Mouse (Mus musculus) kidney, postnatal 0 days (tissue): ENCODE results near the gene Cbx2. TPM values are rescaled to one million over a fixed set of nuclear protein-coding genes. Genes with fewer than 3 reads are reported as not detected.
A peak's percentile ranks its signal among the peaks of the same experiment; 100 is the strongest.

Source experiments
- ATAC-seq: fragments of 200-750 bp; cut with Nextera tagmentation; replicated peaks from 2 replicates; pipeline ENCODE4 v1.8.0; 2017; ENCODE audit warnings: low read depth, moderate number of reproducible peaks, moderate TSS enrichment, moderate library complexity; ENCODE audit not compliant: low FRiP score
- DNase-seq: peaks from one replicate; pipeline ENCODE4 v3.0.0-alpha.2; 2016; ENCODE audit warnings: low spot score
- H3K27ac ChIP-seq: fragments of 300-500 bp; sonication (generic); 2 replicates; pipeline ENCODE4 v1.5.1; 2014; ENCODE audit warnings: mild to moderate bottlenecking
- H3K27me3 ChIP-seq: fragments of 300-500 bp; sonication (generic); 2 replicates; pipeline ENCODE4 v1.6.1; 2014; ENCODE audit warnings: low read length, mixed read lengths; ENCODE audit not compliant: insufficient read depth
- H3K36me3 ChIP-seq: fragments of 300-500 bp; sonication (generic); 2 replicates; pipeline ENCODE4 v1.6.1; 2014; ENCODE audit warnings: low read length, mixed read lengths; ENCODE audit not compliant: insufficient read depth
- H3K4me1 ChIP-seq: fragments of 300-500 bp; sonication (generic); replicated peaks from 2 replicates; pipeline ENCODE4 v1.6.1; 2014; ENCODE audit warnings: antibody characterized with exemption, low read length, mixed read lengths; ENCODE audit not compliant: insufficient read depth
- H3K4me2 ChIP-seq: fragments of 300-500 bp; sonication (generic); 2 replicates; pipeline ENCODE4 v1.6.1; 2014; ENCODE audit warnings: mild to moderate bottlenecking, low read length, moderate library complexity, mixed read lengths
- H3K4me3 ChIP-seq: fragments of 300-500 bp; sonication (generic); replicated peaks from 2 replicates; pipeline ENCODE4 v1.5.1; 2014; ENCODE audit warnings: low read depth, low read length
- H3K9ac ChIP-seq: fragments of 300-500 bp; sonication (generic); 2 replicates; pipeline ENCODE4 v1.6.1; 2014; ENCODE audit warnings: low read depth, low read length
- H3K9me3 ChIP-seq: fragments of 300-500 bp; sonication (generic); replicated peaks from 2 replicates; pipeline ENCODE4 v1.6.1; 2016; ENCODE audit warnings: low read length, inconsistent platforms, mixed read lengths
- CTCF ChIP-seq: IDR thresholded peaks from 2 replicates; pipeline ENCODE4 v1.5.1; 2016; ENCODE audit warnings: antibody characterized with exemption, low read depth, mild to moderate bottlenecking, moderate library complexity
- WGBS: fragments of 180-500 bp; shearing (Covaris S2); extraction: QIAGEN DNeasy Blood & Tissue Kit; methylation state at CpG from one replicate; pipeline ENCODE4 v1.1.7; 2014; 5-methylcytosine and 5-hydroxymethylcytosine counted together
- polyA plus RNA-seq: library from polyadenylated mRNA; unstranded; fragments of >200 nt; fragmentation: Nextera tagmentation; extraction: Ambion mirVana; gene quantifications from 2 replicates; pipeline ENCODE4 v1.2.1, GENCODE M21; 2015

The Cbx2 gene
- polyA plus RNA-seq, 1 experiment from 2014 or later, result 16.7 TPM

DNA sequence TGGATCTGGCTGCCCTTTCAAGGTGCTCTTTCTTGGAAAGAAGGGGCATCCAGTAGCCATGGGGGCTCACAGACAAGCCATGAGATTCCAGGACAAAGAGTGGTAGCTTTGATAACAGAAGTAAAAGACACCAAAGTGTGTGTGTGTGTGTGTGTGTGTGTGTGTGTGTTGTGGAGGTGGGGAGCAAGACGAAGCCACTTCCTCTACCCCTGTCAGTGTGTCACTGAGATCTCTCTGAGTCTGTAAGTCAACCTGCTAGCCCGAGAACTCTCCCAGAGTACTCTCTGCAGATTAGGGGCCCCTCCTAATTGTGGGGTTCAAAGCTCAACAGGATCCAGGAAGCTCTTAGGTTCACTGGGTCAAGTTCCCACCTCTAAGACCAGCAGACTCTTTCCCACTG, 27.6 kb downstream of the Cbx2 start:
- no peak for ATAC-seq
- Histone ChIP-seq H3K9me3 (no peaks in the 10 kb centered on the region), H3K4me1 (peaks cover 19% of the 10 kb centered on the region), H3K9ac (no peak overlapping the region), H3K4me3 (no peak overlapping the region), H3K4me2 (no peak overlapping the region), H3K27me3 (peaks cover 89% of the 10 kb centered on the region), H3K27ac (no peak overlapping the region), H3K36me3 (no peaks in the 10 kb centered on the region)
- 7% methylated on average over 2 of the region's 2 CpGs for WGBS
- no peak for DNase-seq
- TF ChIP-seq CTCF, result no peak

DNA sequence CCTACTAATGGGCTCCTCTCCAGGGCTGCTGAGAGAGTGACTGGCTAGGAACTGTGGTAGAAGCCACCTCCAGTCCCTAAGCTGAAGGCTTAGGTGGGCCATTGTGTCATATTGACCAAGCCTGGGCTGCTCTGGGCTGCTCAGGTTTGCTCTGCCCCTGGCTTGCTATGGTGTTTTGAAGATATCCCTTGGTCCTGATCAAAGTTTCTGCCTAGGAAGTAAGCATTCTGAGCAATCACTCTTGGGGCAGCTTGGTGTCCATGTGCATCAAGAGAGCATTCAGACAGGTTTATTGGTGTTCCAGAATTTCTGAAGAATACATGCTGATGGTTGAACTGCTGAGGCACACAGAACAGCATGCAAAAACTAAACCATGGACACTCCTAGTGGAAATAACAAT, 28.7 kb downstream of the Cbx2 start:
- ATAC-seq (no peak), DNase-seq (no peak)
- Histone ChIP-seq H3K4me2 (no peak overlapping the region), H3K9ac (no peak overlapping the region), H3K27me3 (peaks cover 85% of the 10 kb centered on the region), H3K4me3 (no peak overlapping the region), H3K27ac (no peak overlapping the region), H3K9me3 (no peaks in the 10 kb centered on the region), H3K36me3 (no peaks in the 10 kb centered on the region), H3K4me1 (peaks cover 20% of the 10 kb centered on the region)
- no peak for TF ChIP-seq CTCF

DNA sequence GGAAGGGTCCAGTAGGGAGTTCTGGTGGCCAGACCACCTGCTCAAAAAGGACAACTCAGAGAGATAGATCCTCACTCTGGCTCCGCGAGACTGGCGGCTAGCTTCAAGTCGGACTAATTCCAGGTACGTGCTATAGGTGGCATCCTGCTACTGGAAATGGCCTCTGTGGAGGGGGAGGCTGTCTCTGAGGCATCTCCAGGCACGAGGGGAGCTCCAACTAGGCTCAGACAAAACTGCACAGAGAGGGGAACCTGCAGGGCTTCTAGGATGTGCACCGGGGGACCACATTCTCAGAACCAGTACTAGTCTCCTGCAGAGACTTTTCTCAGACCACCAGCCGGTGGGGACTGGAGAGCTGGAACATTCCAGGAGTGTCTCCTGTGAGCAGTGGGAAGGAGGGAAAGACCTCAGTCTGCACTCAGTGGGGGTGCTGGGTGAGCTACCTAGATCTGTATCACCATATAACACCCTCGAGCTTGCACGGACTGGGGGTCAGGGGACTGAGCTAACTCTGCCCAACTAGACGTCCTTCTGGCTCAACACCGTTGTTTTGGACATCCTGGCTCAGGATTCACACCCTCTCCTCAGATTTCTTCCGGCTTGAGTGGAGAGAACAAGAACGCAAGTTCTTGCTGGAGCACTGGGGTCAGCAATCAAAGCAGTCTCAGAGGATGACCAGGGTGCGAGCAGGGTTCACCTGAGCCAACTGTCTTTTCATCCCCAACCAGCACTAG, 29.3 kb downstream of the Cbx2 start:
- no peak overlapping the region for H3K4me3 ChIP-seq
- H3K9me3 ChIP-seq, result no peaks in the 10 kb centered on the region
- peaks cover 78% of the 10 kb centered on the region for H3K27me3 ChIP-seq
- no peak for ATAC-seq
- WGBS, result 3% methylated on average over 15 of the region's 15 CpGs
- peak; percentile 74 for DNase-seq
- no peak overlapping the region for H3K27ac ChIP-seq
- no peak overlapping the region for H3K4me2 ChIP-seq
- H3K9ac ChIP-seq, result no peak overlapping the region
- H3K4me1 ChIP-seq, result peaks cover 16% of the 10 kb centered on the region
- peak; percentile 72 for TF ChIP-seq CTCF
- H3K36me3 ChIP-seq, result no peaks in the 10 kb centered on the region

GRCm38 (mm10) chr11:119052661-119053256, 30.0 kb downstream of the Cbx2 start:
- ATAC-seq (0 out of 2 replicates have a peak, but pooled peaks have one; percentile 15), DNase-seq (peak; percentile 74)
- Histone ChIP-seq H3K27me3 (peaks cover 76% of the 10 kb centered on the region), H3K27ac (no peak overlapping the region), H3K4me2 (peak overlapping the region; percentile 57), H3K4me1 (peaks cover 22% of the 10 kb centered on the region), H3K4me3 (peak overlapping the region; percentile 16), H3K9ac (no peak overlapping the region), H3K9me3 (no peaks in the 10 kb centered on the region), H3K36me3 (no peaks in the 10 kb centered on the region)
- TF ChIP-seq CTCF, result no peak
- 2% methylated on average over 13 of the region's 13 CpGs for whole genome bisulfite sequencing

- Histone ChIP-seq H3K9me3 (no peaks in the 10 kb centered on the region), H3K4me2 (peak overlapping the region; percentile 57), H3K36me3 (no peaks in the 10 kb centered on the region), H3K9ac (no peak overlapping the region), H3K4me3 (peak overlapping the region; percentile 16), H3K27ac (no peak overlapping the region), H3K4me1 (peaks cover 27% of the 10 kb centered on the region), H3K27me3 (peaks cover 76% of the 10 kb centered on the region)
- peak; percentile 51 for TF ChIP-seq CTCF
- WGBS, result 0% methylated on average over 28 of the region's 42 CpGs
- peak; percentile 71 for ATAC-seq
- peak; percentile 87 for DNase-seq
Measured at GRCm38 (mm10) chr11:119053257-119053670, 30.5 kb downstream of the Cbx2 start.

- H3K4me2 ChIP-seq, result peak overlapping the region; percentile 57
- TF ChIP-seq CTCF, result no peak
- peak overlapping the region; percentile 16 for H3K4me3 ChIP-seq
- DNase-seq, result no peak
- WGBS, result 2% methylated on average over 33 of the region's 35 CpGs
- H3K27ac ChIP-seq, result no peak overlapping the region
- no peak for ATAC-seq
- H3K9ac ChIP-seq, result no peak overlapping the region
- H3K27me3 ChIP-seq, result peaks cover 75% of the 10 kb centered on the region
- H3K4me1 ChIP-seq, result peaks cover 33% of the 10 kb centered on the region
- no peaks in the 10 kb centered on the region for H3K9me3 ChIP-seq
- H3K36me3 ChIP-seq, result no peaks in the 10 kb centered on the region
Measured at GRCm38 (mm10) chr11:119053738-119054350, 31.1 kb downstream of the Cbx2 start.
